Mouse (Mus musculus) kidney, adult 2 months (tissue): ENCODE results near the gene Tuba1b.

Experiments used
- CTCF ChIP-seq: fragments of 200-500 bp; conservative IDR thresholded peaks from 2 replicates; pipeline ENCODE4 v1.5.1; 2011; ENCODE audit warnings: low read depth, mild to moderate bottlenecking, control low read depth, low read length, moderate library complexity, mixed read lengths; ENCODE audit not compliant: insufficient read depth, insufficient read length
- POLR2A ChIP-seq: fragments of 200-500 bp; IDR thresholded peaks from one replicate; pipeline ENCODE4 v1.6.1; 2011; ENCODE audit warnings: low read depth, low read length, control low read depth

DNA sequence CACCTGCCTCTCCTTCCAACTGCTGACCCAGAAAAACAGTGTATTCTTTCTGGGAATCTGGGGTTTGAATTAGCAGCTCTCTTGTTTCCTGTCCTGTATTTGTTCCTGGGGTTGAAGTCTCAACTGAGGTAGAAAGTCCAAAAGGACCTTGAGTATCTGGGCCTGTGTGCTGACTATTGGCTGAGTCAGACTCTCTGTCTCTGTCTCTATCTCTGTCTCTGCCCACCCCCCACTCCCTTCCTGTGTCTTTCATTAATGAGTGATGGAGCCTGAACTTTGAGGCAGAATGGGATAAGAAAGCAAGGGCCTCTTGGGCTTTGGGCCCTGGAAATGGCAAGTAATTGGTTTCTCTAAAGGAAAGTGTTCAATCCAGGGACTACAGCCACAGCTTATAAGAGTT is 50.7 kb downstream of the Tuba1b start:
- TF ChIP-seq POLR2A (no peak), CTCF (no peak)
